Mouse (Mus musculus) adrenal gland, postnatal 25 days (tissue): ENCODE results near the gene 4931414P19Rik. TPM values are rescaled to one million over a fixed set of nuclear protein-coding genes. Genes with fewer than 3 reads are reported as not detected.

Experiments used
- DNase-seq: peaks from one replicate; pipeline ENCODE4 v3.0.0; 2021; ENCODE audit warnings: mixed read lengths
- long read RNA-seq: library from polyadenylated mRNA; stranded (forward); transcript quantifications from one replicate; pipeline ENCODE4 v2.0.0, GENCODE M21; 2021
- total RNA-seq: library from RNA; stranded (reverse); gene quantifications from 2 replicates; pipeline ENCODE4 v1.2.3, GENCODE M21; 2021

Gene 4931414P19Rik
- total RNA-seq: 7.9 and 12.2 TPM in 2 replicates
- long read RNA-seq, partial matches to known transcripts: 0 of 4 reads
- long read RNA-seq, other reads (novel, unspliced or antisense): 0 of 4 reads

DNA sequence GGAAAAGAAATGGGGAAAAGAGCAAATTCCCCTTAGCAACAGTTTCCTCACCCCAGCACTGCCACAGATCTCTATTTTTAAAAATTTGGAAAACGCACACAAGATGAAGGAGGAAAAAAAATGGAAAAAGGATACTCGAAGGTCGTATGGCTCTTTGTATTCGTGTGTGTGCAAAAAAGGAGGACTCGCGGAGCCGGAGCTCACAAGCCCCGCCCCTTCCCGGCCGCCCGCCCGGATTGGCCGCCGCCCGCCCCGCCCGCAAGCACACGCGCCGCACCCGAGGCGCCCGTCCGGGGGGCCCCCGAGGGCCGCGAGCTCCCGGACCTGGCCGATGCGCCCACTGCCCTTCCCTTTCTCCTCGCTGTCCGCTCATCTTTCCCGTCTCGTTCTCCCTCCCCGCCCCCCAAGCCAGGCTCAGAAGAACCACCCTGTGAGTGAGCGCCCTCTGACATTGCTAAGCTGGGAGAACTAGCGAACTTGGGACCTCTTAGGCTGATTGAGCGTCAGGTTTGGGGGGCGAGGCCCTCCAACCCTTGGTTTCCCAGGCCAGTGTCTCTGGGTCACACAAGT, at the start of gene 4931414P19Rik:
TSS of gene 4931414P19Rik (minus strand) at position 242 of the 570 bp plus-strand sequence.
- peak; percentile 91 for DNase-seq

DNA sequence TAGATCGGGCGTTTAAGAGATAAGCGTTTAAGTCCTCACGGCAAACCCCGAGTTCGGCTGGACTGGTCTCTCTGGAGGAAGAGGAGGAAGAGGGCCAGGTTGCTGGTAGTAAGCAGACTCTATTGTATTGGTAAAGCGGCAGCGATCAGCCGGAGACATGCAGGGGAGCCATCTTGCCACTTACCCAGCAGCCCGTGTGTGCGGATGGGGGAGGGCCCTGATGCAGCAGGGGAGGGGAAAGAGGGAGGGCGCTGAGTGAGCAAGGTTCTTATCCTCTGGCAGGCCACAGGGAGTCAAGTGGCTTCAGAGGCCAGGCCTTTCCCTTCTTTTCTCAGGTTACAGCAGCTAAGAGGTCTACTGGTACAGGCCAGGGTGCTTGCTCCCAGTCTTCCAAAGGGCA, 47.7 kb upstream of the 4931414P19Rik start:
- peak; percentile 86 for DNase-seq

DNA sequence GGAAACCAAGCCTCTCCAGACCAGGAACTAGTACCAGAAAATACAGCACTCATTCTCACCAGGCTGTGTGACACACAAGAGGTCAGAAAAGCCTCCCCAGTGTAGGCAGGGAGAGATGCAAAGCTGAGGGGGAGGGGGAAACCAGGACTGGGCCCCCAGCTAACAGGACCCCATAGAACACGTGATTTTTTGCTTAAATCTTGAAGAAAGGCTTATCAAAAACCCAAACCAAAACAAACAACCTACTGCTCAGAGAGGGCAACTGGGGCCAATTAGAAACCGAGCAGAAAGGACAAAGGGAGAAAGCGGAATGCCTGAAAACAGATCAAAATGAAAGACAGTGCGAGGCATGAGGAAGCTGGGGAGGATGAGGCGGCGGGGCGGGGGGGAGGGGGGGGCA, 47.0 kb upstream of the 4931414P19Rik start:
- DNase-seq: no peak

DNA sequence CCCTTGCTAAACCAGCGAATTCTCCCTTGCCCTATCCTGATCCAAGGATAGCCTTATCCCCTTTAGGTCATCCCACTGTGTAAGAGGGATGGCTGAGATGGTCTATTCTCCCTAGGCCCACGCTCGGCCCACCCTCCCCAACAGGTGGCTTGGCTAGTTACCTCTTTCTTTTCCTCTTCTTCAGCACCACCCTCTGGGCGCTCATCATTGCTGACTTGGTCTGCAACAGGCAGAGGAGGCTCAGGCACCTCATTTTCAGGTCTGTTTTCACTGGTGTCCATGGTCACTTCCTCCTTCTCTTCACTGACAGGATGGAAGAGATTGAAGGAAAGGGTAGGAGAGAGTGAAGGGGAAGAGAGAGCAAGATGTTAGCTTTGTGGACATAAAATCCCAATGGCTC, 45.8 kb upstream of the 4931414P19Rik start:
- DNase-seq: no peak

DNA sequence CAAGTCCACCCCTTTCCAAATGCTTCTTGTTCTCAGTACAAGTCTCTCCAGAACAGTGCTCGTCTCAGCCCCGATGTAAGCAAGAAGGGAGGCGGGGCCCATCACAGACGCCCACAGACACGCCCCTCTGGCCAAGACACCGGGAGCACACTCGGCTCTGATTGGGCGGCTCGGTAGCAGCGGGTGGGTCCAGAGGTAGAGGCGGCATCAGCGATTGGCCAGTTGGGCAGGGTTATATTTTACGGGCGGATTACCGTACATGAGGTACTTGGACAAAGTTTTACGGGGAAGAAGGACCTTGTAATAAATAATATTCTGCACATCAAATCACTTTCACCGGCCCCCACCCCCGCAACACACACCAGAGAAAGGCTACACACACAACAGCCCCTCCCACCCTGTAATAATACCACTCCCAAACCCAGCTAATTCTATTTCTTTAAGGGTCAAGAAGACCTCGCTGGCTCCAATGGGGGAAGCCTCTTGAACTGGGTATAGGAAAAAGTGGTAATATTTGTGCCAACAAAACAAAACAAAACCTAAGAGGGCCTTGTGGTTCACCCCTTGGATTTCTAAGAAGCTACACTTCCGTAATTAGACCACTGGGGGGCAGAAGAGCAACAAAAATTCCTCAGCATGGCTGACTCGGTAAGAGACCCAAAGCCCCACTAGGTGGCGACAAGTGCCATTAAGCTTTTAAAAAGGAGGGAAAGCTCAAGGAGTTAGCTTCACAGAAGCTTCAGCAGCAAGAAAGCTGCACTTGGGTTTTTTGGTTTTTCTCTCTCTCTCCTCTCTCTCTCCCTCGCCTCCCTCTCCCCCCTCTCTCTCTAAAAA, 45.0 kb upstream of the 4931414P19Rik start:
- DNase-seq: peak; percentile 79

DNA sequence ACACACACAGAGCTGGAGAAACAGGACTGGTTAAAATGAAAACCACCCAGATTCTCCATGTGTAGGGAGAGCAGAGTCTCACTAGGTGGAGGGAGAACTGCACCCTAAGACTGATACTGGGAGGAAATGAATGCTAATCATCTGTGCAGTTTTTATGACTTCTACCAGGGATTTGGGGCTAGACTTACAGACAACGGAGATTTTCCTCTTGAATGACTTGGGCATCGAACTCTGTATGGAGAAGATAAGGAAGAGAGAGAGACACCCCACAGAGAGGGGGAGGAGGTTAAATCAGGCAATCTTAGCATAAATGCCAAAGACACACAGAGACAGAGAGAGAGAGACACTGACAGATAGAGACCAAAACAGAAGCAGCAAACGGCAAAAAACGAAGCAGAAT, 42.1 kb upstream of the 4931414P19Rik start:
- DNase-seq: no peak

DNA sequence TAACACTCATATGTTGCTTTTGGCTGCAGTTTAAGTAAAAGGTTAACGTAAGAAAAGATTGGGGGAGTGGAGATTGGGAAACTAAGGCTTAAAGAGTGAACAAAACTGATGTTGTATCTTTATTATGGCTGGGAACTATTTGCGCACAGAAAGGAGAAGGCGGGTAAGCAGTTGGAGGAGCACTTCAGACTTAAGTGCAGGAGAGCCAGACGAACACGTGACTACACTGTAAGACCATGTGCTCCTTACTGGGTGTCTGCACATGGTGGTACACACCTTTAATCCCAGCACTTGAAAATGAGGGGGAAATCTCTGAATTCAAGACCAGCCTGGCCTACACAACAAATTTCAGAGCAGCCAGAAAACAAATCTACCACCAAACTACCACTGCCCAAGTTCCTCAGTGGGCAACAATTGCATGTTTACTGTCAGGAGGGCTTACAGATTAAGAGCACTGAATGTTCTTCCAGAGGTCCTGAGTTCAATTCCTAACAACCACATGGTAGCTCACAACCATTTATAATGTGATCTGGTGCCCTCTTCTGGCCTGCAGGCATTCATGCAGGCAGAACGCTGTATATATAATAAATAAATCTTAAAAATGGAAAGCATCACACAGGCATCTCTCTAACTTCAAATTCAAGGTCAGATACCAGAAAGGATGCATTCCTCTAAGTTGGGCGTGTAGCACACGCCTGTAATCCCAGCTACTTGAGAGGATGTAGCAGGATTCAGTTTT, 41.3 kb upstream of the 4931414P19Rik start:
- DNase-seq: no peak

DNA sequence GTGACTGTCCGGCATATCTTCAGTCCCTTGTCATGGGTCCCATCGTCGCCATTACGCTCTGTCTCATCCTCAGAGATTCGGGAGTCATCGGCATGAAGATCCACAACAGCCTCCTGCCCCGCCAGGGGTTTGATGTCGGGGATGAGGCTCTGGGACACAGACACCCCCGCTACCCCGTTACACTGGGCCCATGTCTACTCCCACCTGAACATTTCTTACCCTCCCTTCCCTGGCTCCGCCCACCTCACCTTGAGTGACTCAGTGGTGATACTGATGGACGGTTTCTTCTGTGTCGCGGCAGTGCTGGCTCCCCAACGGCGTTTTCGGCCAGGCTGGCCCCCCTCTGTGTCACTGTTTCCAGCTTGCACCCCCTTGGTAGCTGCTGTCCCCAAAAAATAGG, 40.7 kb upstream of the 4931414P19Rik start:
- DNase-seq: no peak

DNA sequence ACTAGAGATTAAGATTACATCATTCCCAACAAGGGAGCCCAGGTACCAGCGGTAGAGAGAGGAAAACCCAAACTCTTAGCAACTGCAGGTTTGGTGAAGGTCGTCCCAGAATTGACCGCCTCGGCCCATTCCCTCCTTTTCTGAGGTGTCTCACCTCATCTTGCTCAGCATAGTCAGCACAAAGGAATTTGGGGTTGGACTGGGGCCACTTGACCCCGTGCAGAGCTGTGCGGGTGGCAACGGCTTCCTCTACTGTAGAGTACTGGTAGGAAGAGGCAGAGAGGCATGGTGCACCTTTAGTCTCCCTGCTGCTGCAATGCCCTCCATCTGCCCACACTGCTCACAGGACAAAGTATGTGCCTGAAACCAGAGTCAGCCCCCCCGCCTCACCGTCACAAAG, 38.5 kb upstream of the 4931414P19Rik start:
- DNase-seq: peak; percentile 40

DNA sequence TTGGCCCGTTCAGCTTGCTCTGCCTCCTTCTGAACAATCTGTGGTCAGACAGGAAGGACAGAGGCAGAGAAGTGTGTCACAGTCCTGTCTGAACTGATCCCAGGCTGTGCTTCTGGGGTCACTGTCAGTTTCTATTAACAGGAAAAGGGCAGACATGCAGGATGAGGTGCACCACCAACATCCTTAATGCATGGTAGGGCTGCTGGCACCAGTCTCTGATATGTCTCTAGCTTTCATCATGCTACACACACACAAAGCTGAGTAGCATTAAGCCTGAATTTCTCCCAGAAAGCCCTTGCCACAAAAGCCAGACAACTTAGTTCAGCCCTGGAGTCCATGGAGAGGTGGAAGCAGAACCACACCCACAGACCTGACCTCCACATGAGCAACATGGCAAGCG, 37.2 kb upstream of the 4931414P19Rik start:
- DNase-seq: no peak

DNA sequence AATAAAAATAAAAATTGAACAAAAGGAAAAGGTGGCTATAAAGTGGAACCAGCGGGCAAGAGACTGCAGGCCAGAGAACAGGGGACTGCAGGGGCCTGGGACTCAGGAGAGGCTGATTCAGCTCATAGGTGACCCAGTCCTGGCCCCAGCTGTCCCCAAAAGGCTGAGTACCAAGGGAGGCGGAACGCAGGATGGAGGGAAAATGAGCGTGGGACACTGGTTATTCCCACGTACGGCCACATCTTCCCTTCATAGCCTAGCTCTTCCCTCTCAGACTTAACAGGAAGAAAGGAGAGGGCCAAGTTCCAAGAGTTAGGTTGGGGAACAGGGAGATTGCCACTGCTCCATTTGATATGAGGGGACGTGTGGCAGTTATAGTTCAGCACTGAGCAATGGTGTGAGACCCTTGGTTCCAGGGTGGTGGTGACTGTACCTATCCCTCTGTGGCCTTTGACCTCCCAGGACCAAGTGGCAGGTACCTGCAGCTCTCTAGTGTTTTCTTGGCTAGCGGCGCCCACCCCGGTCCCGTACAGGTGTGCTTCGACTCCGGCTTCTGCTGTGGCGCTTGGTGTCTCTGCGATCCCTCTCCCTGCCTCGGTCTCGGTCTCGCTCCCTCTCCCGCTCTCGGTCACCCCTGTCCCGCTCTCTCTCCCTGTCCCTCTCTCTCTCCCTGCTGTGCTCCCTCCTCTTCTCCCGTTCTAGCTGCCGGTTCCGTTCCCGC, 36.6 kb upstream of the 4931414P19Rik start:
- no peak for DNase-seq

DNA sequence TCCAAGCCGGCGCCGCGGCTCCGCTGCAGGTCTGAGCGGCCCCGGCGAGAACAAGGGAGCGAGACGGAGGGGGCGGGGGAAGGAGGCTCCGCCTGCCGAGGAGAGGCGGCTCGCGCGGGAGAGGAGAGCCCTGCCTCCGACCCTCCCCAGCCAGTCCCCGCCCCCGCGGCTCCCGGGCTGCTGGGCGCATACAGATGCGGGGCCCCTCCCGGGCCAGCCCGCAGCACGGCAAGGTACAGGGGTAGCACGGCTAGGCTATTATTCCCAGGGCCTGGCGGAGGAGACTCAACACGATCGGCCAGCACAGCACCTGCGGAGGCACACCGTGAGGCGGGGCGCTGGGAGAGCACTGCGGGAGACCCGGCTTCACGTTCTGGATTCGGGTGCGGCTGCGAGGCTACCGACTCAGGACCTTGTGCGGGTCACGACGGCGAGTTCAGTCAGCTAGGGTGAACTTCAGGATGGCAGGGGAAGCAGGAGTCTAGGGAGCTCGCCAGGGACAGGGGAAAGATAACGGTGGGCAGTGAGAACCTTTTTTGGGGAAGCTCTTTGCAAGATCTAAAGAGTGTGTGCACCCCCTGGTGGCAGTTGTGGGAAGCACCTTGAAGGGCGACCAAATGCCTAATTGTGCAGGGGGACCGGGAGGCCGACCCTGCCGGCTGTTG, 35.6 kb upstream of the 4931414P19Rik start, which contains the start of gene Cdh24:
TSS of gene Cdh24 (minus strand) at position 60 of the 665 bp plus-strand sequence.
- peak; percentile 92 for DNase-seq

DNA sequence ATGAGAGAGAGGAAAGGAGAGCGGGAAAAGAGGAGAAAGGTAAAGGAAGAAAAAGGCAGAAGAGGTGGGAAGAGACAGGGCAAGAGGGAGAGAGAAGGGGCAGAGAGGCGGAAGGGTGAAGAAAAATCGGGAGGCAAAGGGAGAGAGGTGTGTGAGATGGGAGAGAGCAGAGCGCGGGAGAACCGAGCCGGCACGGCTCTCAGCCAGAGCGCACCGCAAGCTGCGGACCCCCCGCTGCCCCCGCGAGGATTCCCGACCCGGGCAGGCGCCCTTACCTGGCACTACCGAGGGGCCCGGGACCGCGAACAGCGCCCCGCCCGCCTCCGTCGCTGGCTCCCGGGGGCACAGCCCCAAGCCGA, 35.1 kb upstream of the 4931414P19Rik start, which contains the start of gene Gm17606:
TSS of gene Gm17606 (plus strand) at position 7 of the 359 bp plus-strand sequence.
- DNase-seq: no peak

DNA sequence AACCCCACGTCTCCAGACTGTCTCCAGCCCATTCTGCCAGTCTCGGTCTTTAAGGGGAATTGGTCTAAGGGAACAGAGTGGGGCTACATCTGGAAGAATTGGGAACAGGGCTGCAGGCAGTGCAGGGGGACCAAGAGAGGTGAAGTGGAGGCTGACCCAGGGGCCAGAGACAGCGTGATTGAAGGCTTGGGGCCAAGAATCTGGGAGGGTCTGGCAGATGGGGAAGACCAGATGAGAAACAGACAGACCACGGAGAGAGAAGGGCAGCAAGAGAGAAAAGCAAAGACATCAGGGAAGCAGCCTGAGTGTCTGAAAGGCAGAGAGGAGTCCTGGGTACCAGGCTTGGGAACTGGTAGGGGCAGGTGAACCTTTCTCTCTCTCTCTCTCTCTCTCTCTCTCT, 34.3 kb upstream of the 4931414P19Rik start:
- no peak for DNase-seq

DNA sequence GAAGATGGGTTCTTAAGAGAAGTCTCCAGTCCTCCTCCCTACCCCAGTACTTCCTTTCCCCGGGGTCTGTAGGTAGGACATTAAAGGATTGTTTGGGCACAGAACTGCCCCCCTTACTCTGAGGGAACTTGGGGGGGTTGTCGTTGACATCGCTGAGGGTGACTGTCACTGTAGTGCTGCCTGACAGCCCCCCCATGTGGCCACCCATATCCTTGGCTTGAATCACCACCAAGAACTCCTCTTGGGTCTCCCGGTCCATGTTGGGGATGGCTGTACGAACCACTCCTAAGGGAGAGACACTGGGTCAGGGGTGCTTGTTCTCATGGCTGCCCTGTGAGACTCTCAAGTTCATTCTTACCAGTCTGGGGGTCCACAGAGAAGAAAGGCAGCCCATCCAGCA, 32.4 kb upstream of the 4931414P19Rik start:
- no peak for DNase-seq

DNA sequence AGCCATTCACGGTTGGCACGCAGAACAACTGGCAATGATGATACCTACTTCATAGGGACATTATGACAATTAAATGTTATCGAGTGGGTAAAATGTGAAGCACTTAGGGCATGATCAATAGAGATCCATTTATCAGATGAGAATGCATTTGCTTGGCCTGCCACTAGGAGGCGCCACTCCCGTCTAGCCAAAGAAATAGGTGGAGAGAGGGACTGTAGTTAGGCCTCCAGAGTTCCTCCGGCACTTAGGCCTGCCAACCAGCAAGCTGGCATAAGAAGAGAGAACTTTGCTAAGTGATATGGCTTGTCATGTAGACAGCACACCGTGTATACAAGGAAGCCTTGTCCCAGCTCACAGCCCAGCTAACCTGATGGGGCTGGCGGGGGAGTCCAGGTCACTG, 31.2 kb upstream of the 4931414P19Rik start:
- peak; percentile 52 for DNase-seq

DNA sequence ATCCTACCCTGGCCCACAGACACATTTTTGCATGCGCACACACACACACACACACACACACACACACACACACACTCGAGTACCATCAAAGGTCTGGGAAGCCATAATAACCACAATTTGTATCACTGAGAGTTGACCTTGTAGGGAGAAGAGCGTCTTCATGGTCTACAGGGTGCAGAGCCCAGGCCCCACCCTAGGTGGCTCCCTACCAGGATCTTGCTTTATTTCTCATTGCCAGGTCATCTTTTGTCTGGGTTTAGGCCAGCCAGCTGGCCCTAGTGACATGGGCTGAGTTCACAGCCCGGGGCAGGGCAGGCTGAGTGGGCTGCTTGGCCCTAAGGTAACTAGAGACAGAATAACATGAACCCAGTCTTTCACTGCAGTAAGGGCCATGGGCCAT, 28.4 kb upstream of the 4931414P19Rik start:
- DNase-seq: no peak

DNA sequence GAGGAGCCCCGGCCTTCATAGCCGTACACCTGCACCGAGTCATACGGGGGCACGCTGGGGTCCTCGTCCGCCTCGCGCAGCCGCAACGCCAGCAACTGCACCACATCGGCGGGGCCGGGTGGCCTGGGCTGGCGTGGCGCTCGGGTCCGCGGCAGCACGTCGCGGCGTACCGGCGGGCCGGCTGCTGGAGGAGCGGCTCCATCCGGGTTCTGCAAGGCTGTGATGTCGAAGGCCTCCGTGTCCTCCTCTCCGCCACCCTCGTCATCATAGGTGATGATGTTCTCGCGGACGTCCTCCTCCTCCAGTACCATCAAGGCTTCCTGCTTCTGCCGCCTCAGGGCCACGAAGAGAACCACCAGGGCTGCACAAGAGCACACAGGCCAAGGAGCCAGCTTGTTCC, 26.5 kb upstream of the 4931414P19Rik start:
- DNase-seq: no peak

DNA sequence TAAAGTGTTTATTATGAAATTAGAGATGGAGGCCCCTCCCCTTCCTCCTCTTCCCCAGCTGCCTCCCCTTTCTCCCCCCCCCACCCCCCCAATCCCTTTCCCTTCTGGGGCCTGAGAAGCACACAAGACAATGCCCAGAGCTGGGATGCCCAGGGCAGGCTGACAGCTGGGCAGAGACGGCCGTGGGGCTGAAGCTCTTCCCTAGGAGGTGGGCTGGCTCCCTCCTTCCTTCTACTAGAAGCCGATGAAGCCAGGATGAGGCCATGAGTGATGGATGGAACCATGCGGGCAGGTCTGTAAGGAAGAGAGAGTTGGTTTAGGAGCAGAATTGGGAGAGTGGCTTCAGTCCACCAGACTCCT, 25.4 kb upstream of the 4931414P19Rik start:
- no peak for DNase-seq

DNA sequence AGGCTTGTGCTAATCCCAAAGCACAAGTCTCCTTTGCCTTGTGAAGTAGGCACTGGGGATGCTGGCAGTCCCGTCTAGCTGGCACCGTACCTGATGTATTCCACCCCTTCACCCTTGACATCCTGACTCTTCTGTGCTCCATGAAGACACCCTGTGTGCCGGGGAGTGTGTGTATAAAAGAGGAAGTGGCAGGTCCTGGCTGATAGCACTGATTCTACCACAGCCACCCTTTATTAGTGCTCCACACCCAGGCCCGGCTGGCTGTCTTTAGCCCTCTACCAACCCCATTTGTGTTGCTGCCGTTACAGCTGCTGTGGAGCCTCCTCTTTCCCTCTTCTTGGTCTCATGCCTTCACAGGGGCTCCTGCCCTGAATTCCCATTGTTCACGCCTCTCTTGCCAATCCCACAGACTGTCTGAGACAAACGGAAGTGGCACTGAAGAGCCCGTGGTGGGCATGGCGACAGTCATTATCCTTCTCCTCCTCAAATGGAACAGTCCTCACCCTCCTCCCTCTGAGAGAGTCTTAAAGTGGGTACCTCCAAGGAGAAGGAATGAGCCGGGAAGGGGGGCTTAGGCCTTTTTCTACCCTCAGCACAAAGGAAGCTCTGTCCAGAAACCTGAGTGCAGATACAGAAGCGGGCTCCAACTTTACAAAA, 24.9 kb upstream of the 4931414P19Rik start:
- DNase-seq: no peak

DNA sequence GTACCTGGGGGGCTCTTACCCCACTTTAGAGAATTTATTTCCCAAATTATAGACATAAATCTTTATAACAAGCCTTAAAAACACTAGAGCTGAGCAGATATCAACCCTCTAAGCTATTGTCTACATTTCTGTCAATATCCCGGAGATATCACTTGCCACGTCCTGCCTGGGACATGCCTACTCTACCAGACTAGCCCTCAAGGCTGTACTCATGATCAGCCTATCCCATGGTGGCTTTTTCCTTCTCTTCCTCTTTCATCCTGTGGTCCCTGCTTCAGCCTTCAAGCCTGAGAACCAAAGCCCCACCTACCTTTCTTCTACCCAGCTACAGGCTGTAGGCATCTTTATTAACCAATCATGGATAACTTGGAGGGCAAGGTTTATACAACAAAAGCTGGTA, 24.0 kb upstream of the 4931414P19Rik start:
- DNase-seq: no peak
